Mouse (Mus musculus): Measurements from ENCODE around the gene Gclc.

GRCm38 (mm10) chr9:77753853-77754727 lies at the start of gene Gclc:
- TF ChIP-seq CTCF (IDR thresholded peaks at IDR 0.05; ENCODE audit: control insufficient read depth, insufficient read depth, insufficient read length) (no peak), USF1 (IDR thresholded peaks at IDR 0.05; ENCODE audit: low read depth) (no peak), MYOD1 (IDR thresholded peaks at IDR 0.05; ENCODE audit: control insufficient read depth, insufficient read length, low read depth) (no peak), FOSL1 (IDR thresholded peaks at IDR 0.05; ENCODE audit: insufficient read depth, low read length, poor library complexity, severe bottlenecking) (no peak), MAX (IDR thresholded peaks at IDR 0.05) (no peak), MYOG (IDR thresholded peaks at IDR 0.05; ENCODE audit: control insufficient read depth, extremely low read depth, insufficient read length) (no peak), CEBPB (IDR thresholded peaks at IDR 0.05; ENCODE audit: low read depth) (no peak)
